Mouse (Mus musculus): Measurements from ENCODE around the gene Tas2r135.

Tas2r135 gene

DNA sequence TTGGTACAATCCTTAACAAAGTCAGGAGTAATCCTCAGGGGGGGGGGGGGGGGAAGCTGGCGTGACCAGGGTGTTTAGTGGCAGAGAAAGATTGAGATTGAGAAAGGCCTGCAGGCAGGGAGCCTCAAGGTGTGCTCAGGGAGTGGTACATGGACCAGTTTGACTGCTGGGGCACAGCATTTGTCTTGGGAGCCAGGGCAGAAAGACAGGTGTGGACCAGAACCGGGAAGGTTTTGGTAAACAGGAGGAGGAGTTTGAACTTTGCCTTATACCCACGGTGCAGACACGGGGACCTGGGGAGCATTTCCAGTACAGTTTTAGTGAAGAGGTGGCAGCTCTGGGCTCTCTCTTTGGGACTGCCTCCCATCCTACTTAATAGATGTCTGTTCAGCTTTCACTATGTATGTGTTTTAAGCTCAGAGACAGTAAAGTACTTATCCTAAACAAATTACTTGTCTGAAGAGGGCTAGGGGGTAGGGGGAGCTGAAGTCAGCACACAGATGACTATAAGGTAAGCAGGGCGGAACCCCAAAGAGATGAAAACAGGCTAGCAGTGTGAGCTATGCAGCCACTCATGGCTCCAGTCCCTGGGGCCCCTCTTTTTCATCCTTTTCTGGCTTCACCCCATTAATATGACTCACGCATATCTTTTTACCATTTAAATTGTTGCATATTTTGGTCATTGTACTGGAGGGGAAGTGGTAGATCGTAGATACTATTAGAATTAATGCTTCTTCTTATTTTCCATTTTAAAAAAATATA, 31.4 kb upstream of the Tas2r135 start:
- DNase-seq (ENCODE audit: low read depth, low spot score) = no peak

DNA sequence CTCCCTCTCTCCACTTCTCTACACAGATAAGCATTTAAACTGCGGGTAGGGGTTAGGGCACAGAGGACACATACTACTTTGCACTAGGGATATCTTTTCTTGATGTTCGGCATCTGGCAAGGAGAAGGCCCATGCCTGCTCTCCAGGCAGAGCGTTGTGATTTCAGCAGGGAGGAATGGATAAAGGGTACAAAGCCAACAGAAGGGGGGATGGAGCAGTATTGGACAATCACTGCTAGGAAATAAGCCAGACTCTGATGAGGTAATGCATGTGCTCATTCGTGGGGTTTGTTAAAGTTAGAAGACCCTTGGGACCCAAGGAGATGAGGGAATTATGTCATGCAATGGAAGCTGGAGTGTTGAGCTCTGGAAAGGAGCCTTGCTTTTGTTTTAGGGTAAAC, 30.5 kb upstream of the Tas2r135 start:
- no peak for DNase-seq (ENCODE audit: low read depth, low spot score)

DNA sequence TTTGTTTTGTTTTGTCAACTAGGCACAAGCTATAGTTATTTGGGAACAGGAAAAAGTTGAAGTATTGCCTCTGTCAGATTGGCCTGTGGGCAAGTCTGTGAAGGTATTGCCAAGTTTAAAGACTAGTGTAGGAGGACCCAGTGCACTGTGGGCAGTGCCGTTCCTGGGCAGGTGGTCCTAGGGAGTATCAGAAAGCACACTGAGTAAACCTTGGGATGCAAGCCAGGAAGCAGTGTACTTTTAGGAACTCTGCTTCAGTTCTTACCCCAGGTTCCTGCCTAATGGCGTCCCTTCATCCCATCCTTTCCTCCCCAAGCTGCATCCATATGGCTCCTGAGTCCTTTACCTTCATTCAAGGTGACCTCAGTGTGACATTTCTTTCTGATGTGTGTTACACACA, 30.1 kb upstream of the Tas2r135 start:
- DNase-seq (ENCODE audit: low read depth, low spot score) = no peak

DNA sequence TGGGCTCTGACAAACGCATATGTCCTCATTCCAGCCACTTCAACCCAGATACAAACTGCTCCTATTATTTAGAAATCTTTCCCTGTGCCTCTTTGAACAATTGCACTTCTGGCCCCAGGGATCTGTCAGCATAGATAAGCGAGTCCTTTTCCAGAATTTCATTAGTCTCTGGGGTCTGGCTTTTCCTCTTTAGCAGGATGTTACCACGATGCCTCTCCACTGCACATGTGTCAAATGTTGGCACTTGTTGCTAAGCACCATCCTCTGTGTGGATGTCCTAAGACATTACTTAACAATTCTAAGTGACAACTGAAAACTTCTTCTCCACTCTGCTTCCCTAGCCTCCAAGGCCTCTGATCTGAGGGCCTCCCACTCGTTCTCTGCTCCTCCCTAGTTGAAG, 29.2 kb upstream of the Tas2r135 start:
- no peak for DNase-seq (ENCODE audit: low read depth, low spot score)

DNA sequence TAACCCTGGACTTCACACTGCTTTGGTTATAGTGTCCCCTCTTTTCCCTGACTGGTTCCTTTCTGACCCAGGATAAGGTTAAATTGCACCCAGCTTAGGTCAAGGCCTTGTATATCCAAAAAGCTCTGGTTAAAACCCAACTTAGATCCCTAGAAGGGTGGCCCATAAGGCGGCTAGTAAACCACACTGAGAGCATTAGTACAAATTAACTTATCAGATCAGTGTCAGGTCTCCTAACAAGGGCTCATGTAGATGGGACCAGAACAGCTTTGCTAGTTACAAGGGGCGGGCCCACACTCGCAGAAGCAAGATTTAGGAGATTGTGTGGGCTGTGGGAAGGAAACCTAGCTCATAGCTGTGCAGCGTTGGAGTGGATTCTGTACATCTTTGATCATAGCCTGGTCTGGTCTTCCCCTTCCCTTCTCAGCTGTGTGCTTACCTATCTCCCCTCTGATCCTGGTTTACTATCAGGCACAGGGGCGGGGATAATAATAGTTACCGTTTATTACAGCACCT, 28.7 kb upstream of the Tas2r135 start:
- DNase-seq (ENCODE audit: low read depth, low spot score) = no peak

DNA sequence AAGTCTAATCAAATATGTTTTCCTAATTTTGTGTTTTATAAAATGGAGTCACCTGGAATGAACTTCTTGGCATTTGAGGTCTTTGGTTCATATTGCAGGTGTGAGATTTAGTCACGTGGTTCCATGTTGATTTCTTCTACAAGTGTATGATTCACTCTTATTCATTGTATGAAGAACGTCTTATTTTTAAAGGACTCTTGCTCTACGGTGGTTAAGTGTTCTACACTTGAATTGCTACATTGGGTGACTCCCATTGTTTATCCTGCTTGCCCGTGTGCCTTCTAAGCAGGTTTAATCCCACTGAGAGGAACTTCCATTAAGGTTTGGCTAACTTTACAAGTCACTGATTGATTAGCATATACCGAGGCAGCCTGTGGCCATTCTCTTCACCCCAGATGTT, 28.0 kb upstream of the Tas2r135 start:
- DNase-seq (ENCODE audit: low read depth, low spot score) = no peak

DNA sequence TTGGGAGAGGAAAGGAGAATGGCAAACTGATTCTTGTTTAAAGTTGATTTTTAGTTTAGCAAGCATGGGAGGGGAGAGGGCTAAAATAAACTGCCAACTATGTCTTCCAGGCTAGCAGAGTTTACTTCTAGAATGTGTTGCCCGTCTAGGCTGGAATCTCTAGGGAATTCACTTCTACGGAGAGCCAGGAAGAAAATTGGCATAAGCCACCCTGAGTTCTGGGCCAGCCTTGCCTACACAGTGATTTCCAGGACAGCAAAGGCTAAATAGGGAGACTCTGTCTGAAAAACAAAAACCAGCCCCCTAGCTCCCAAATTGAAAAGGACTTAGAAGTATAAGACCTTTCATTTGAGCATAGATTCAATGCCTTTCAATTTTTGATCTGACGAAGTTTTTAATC, 25.7 kb upstream of the Tas2r135 start:
- no peak for DNase-seq (ENCODE audit: low read depth, low spot score)

DNA sequence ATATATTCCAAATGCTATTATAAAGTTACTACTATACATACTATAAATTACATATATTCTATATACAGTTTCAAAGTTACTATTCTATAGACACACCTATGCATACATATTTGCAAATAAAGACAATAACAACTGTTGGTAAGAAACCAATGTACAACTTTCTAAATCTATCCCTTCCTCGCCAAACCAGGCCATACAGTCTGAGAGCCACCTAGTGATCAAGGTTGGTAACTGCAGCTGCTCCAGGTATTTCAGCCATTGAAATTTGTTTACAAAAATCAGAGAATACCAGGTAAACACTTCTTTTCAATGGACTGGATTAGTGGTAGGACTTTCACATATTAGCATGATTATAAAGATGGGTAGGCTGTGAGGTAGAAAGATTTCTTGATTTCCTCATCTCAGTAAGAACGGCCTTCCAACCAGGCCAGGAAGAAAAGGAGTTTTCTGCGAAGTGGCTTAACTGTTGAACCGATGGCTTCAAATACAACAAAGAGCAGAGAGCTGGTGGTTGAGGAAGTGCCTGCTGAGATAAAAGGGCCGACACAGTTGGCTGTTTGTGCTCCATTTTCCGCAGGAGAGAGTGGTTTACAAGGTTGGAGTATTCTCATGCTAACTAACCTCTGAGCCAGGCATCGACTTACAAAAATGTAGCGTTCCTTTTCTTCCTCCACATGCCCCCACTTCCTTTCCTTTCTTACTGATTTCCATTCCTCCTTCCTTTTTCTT, 24.7 kb upstream of the Tas2r135 start:
- no peak for DNase-seq (ENCODE audit: low read depth, low spot score)

DNA sequence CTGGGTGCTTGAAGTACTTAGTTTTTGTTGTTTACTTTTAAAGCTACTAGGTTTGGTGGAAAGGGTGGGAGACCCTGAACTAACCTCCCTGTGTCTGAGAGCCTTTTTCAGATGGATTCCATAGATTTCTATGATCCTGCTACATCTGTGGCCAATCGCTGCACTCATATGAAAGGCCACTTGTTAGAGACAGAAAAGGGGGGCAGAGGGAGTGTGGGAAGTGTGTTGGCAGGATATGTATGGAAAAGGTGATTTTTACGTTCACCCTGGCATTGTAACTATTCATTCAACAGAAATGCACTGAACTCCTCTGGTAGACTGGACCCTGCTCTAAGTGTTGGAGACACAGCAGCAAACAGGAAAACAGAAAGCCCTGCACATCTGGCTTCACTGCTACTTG, 24.0 kb upstream of the Tas2r135 start:
- no peak for DNase-seq (ENCODE audit: low read depth, low spot score)

DNA sequence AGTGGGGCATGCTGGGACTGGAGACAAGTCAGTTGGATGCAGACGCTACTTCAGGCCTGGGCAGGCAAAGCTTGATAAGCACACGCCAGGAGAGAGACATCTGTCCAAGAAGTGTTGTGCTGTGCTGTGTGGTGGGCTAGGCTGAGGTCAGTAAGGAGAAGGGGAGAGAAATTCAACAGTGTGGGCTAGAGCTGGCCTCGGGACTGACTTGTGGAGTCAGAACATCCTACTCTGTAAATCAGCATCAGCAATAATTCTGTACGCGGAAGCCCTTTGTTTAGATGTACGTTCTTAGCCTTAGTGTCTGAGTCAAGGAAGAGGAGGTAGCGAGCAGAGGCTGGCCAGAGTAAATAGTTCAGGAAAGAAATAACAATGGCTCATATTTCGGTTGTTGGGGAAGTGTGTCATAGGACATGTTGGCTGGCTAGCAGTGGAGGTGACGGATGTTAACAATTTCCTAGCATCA, 23.3 kb upstream of the Tas2r135 start:
- DNase-seq (ENCODE audit: low read depth, low spot score) = no peak

DNA sequence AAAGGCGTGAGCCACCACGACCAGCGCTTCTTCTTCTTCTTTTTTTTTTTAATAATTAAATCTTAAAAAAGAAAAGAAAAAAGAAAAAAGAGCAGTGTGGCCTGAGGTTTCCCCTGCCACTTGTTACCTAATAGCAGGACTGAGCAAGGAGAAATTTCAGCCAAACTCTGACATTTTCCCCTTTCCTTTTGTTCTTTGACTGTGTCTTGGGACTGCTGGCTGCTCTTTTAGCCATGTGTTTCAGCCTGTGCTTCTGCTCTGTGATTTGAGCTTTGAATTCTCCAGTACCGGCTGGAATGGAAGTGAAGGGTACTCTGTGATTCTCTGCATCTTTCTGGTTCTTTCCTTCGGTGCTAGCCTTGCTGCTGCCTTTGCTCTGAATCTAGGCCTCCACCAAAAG, 21.9 kb upstream of the Tas2r135 start:
- DNase-seq (ENCODE audit: low read depth, low spot score) = no peak

DNA sequence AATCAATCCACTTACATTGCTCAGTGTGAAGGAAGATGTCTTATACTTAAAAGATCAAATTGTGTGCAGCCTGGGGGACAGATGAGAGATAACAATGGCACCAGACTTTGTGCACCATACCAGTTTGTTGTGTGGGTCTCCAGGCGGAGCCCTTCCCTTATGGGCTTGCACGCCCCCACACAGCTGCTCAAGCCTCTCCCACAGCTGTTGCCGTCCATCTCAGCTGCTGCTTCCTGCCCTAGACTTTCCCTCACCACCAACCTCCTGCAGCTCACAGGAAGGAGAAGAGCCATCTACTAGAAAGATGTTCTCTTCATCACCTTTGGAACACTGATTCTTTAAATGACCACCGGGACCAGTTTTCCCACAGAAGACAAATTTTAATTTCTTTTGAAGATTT, 19.6 kb upstream of the Tas2r135 start:
- no peak for DNase-seq (ENCODE audit: low read depth, low spot score)

DNA sequence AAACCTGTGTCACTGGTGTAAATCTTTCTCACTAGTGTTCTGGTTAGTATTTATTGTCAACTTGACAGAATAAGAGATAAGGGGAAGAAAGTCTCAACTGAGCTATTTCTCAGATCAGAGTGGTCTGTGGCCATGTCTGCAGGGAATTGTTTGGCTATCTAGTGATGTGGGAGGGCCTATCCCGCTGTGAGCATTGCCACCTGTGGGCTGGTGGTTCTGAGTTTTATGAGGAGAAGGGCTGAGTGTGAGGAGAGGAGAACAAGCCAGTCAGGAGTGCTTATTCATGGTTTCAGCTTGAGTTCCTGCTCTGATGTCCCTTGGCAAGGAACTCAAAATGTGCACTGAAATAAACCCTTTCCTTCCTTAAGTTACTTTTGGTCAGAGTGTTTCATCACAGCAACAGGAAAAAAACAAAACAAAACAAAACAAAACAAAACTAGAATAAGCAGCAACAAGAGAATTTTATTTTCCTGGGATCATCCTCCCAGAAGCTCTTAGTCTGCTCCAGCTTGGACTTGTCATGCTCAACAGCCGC, 13.4 kb upstream of the Tas2r135 start:
- no peak for DNase-seq (ENCODE audit: low read depth, low spot score)

DNA sequence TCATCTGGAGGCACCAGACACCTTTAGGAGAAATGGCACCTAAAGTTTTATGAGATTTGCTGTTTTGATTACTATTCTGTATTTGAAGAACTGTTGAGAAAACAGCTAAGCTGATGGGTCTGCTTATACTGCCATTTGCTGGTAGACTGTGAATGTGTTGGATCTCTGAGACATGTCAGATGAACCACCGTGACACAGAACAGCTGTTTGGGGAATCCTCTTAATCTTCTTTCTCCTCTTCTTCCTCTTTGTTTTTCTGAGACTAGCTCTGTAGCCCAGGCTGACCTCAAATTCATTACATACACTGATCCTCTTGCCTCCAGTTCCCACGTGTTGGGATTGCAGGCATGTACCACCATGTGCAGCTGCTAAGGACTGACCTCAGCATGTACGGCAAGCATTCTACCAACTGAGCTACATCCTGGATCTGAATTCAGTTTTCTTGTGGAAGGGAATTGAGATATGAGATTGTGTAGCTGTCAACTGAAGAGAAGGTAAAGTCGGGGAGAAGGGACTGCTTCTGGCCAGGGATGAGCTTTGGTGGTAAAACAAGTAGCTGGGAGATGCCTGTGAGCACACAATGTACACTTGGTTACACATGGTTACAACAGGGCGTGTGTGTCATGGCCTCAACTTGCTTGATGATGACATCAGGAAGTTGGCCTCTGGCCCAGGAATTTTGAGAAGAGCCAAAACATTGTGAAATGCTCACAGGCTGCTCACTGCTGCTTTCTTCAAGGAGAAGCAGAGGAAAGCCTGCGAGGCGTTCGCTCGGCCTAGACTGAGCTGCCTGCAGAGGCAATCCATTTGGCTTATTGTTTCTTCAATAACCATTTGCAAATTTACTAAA, 9.0 kb upstream of the Tas2r135 start:
- DNase-seq (ENCODE audit: low read depth, low spot score) = no peak

DNA sequence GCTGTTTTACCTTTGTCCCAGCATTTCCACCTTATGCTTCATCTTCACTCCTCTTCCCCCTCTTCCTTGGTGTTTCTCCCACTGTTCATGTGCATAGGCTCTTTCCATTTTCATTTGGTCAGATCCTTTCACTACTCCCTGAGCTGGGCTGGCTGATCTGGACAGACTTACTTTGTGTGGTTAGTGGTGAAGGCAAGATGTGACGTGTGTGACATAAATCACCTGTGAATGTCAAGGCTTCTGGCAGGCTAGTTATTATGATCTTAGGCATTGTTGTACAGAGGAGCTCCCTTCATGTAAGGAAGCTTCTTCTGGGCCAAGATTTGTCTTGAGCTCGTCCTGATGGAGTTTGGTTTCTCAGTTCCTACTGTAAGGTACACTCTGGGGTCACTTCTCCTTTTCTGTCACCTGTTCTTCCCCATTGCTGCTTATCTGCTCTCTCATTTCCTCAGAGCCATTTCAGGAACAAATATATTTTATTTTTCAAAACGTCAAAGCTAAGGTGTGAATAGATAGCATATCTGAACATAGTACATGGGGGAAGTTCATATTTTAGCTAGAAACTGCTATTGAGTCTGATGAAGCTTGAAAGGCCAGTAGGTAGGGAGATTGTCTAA, 8.1 kb upstream of the Tas2r135 start:
- no peak for DNase-seq (ENCODE audit: low read depth, low spot score)

DNA sequence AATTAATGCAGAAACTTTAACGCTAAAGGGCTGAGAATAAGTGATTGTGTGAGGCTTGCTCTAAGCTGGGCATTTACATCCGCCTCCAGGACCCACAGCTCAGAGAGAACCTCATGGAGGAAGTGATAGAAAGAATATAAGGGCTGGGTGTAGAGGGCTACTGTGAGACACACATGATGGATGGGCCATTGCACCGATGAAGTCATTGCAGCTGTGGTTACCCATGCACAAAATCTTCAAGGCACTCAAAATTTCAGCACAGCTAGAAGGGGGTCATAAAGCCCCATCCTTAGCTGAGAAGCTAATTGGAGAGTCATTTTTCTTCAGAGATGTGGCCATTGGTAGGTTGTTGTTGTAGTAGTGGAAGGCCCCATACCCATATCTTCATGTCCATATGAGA, 6.9 kb upstream of the Tas2r135 start:
- DNase-seq (ENCODE audit: low read depth, low spot score) = no peak

DNA sequence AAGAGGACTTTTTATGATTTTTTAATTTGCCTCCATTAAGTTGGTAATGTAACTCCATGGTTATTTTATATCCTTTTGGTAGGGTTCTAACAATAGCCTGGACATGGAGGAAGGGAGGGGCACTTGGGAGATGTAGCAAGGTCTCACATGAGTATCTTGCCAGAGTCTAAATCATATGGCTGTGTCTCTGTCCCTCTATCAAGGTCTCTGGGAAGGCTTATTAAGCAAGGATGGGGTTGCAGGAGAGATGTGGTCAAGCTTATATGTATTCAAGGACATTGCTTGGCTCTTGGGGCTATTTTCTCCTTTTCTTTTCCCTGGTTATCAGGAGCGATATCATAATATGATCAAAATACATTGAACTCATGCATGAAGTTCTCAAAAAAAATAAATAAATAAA, 6.2 kb upstream of the Tas2r135 start:
- no peak for DNase-seq (ENCODE audit: low read depth, low spot score)

DNA sequence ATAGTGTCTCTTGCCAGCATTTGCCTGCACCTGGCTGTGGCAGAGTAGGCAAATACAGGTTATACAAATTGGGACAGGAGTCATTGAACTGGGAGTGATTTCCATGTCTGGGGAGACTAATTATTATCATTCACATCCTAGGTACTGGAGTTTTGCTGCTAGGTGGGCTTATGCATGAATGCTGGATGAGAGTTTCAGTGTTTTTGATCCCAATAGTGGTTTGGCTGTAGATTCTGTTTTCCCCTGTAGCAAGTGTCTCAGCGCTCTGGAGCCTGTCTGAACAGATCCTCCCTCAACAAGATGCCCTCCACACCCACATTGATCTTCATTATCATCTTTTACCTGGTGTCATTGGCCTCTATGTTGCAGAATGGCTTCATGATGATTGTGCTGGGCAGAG, 5.3 kb upstream of the Tas2r135 start, which contains the start of gene Tas2r143:
TSS of gene Tas2r143 (plus strand) at position 301 of the 400 bp plus-strand sequence.
- no peak for DNase-seq (ENCODE audit: low read depth, low spot score)

DNA sequence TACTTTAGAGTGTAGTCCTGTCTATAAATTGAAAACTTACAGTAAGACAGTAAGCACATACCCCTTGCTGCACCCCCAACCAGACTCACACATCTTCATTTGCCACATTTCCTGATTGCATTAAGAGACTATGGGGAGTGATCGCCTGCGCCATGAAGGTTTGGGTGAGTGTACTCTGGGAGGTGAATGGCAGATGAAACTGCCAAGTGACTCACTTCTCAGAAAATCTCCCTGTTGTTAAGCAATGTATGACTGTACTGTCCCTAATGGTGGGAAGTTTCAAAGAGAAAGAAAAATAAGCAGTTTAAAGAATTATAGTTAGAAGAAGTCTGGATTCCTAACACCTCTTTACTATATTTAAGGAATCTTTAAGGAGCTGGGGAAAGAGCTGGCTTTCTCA, 14.2 kb downstream of the Tas2r135 start:
- no peak for DNase-seq (ENCODE audit: low read depth, low spot score)

DNA sequence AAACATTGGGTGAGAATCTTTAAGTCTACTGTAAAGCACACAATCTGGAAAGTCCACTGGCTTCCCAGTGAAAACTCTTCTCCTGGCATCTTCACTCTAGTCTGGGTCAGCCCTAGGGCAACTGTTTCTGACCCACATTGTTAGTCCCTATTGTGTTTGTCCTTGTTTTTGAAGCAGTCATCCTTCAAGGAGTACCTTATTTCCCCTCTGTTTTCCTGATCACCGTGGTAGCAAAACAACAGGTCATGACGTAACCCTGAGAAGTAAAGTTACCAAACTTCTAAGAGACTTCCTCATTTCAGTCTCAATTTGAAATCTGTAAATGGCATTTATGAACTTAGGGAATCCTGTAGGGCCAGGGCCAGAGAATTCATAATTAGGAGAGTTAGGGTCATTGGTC, 16.2 kb downstream of the Tas2r135 start:
- no peak for DNase-seq (ENCODE audit: low read depth, low spot score)

DNA sequence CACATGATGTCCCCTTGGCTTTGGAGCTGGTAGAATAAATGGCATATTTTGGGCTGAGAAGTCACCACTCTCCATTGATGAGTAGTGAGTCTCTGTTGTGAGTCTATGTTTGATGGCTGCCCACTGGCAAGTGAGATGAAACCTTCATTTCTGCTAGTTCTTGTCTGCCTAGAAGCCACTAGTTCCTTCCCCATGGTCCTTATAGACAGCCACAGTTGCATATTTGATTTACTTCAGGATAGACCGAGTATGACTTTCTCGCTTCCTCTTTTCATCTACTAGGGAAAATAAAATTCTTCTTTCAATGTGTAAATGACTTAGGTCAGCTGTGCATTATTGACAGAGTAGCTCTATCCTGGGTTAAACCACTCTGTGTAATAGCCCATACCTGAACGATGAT, 19.2 kb downstream of the Tas2r135 start:
- DNase-seq (ENCODE audit: low read depth, low spot score) = no peak

Measured in c-Kit-negative CD71-positive TER-119-positive erythroid progenitor cells, embryonic 14.5 days (primary cell).